Mouse (Mus musculus) embryo, embryonic 10.5 days (tissue): ENCODE data around the gene Rab5if.
"Not testable (repeated sequence)": the region's sequence is repeated elsewhere in the genome, so short reads cannot be mapped to it uniquely, and the experiment has no call there.

Experiments
- DNase-seq: peaks from one replicate; pipeline ENCODE4 v3.0.0-alpha.2; 2015; ENCODE audit warnings: low spot score

Gene Rab5if

DNA sequence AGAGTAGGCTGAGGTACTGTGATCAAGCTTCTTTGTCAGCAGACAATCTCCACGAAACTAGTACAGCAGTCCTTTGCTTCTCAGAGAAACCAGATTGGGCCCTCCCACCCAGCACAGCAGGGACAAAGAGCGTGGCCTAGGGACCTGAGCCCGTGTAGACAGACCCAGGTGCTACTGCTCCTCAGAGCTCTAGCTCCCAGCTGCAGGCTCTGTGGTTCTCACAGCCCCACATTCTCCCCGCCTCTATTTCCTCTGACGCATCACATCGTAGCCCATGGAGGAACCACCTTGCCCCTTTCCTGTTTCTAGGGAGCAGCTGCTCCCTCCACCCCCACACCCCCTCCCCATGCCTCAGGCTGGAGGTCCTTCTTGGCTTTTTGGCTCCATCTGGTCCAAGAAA is 24.1 kb downstream of the Rab5if start, which contains the start of gene Sla2:
Gene Sla2, minus strand, starts transcription at position 176 of the 400 bp plus-strand sequence.
- DNase-seq, result no peak

DNA sequence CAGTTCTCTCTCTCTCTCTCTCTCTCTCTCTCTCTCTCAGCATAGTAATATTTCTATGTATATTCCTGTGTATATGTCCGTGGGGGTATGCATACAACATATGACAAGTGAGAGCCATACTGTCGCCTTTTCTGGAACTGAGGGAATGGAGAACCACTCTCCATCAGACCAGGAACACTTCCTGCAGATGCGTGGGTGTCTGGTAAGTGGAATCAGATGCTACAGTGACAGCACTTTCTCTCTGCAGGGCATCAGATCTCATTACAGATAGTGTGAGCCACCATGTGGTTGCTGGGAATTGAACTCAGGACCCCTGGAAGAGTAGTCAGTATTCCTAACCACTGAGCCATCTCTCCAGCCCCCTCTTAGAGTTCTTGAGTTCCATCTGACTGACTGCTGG is 25.6 kb downstream of the Rab5if start:
- DNase-seq, result no peak

DNA sequence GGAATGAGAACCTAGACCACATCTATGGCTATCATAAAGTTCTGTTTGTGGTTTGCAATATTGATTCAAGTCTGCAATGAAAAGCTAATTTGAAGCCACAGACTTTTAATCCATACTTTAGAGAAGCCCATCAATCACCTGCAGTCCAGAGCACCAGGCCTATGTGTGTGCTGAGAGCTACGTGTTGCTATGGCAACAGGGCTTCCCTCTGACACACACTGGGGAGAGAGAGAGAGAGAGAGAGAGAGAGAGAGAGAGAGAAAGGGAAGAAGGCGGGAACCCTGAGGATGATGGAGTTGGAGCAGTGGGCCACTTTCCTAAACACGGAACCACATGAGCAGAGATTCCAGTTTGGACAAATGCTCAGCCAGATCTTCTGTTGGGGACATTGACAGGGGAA is 29.3 kb downstream of the Rab5if start:
- peak; percentile 63 for DNase-seq

DNA sequence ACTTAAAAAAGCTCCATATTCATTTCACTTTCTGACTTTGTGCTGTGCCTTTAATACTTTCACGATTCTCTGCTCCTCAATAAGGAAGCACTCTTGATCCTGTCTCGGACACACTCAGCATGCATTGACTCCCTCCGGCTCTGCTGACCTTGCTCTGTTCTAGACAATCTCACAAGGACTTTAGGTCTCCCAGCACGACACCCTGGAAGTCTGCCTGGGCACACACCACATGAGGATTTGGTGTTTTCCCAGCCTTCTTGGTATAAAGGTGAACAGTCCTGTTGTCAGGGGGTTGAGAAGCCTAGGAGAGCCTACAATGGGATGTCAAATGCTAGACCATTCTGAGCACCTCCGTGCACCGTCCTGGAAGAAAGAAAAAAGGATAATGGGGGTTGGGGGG is 29.9 kb downstream of the Rab5if start:
- DNase-seq, result no peak

DNA sequence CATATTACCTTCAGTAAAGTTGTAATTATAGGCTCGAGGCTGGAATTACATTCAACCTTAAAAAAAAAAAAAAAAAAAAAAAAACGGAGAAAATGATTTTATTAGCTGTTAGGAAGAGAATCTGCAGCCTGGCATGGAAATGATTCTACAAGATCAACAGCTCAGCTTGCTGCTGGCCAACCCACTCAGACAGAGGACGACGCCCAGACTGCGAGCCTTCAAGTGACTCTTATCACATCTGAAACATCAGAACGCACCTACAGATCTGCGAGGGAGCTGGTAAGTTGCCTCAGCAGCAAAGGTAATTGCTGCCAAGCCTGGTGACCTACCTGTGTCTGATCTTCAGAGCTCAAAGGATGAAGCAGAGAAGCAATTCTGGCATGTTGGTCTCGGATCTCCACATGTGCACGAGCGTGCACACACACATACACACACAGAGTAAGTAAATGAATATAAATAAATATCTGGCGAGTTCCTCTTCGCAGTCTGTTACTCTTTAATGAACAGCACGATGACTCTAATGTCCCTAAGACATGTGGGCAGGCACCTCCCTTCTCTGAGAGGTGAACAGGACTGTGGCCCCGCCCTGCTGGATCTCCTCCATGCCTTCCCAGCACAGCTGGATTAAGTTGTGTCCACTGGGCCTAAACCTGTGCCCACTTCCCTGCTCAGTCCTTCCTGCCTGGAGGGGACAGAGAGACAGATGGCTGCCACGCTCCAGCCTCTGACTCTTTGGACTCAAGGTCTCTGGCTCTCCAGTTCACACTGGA is 31.8 kb downstream of the Rab5if start:
- DNase-seq, result no peak

DNA sequence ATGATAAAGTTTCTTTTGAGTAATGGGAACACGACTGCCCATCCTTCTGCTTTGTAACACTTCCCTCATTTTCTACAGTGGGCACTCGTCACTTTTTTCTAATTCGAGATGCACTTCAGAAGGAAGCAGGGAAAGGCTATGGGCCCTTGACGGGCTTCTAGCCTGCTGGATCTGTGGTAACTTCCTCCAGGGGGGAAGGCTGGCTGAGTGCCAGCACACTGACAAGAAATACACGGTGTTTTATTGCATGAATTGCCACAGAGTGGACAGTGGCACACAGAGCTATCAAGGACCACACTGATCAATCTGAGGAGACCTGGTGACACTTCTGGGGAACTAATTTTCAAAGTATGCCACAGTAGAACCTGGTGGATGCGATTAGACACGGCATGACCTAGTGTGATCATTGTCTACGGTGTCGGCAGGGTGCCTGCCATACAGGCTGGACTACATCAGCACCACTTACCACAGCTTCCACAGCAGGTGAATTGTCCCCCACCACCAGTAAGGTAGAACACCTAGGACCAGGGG is 33.5 kb downstream of the Rab5if start:
- no peak for DNase-seq

DNA sequence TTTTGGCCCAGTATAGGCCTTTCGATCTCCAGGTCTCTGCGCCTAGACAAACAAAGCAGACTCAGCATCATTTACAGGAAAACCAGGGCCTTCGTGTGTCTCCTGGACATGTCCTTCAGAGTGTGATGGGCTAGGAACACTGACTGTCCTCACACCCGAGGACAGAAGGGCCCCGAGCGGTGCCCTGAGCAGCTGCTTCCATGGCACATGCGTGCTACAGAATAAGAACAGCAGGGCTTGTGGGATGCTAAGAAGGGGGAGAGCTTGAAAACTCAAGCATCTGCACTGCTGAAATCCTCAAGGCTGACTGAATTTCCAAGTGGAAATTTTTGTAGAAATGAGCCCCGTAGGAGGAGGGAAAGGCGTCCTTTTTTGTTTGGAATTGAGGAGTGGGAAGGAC is 34.1 kb downstream of the Rab5if start:
- DNase-seq, result no peak

DNA sequence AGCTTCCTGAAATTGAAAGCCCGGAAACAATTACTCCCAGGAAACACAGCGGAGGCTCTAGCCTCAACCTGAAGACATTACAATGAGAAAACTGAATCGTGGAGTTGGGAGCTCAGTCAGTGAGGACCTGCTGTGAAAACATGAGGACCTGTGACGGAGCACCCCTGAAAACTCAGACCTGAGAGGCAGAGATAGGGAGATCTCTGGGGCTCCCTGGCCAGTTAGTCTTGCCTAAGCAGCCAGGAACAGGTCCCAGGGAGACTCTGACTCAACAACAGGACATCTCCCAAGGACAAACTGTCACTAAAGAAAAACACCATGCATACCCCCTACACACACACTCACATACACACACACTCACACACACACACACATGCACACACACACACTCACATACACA is 35.4 kb downstream of the Rab5if start:
- DNase-seq, result no peak

DNA sequence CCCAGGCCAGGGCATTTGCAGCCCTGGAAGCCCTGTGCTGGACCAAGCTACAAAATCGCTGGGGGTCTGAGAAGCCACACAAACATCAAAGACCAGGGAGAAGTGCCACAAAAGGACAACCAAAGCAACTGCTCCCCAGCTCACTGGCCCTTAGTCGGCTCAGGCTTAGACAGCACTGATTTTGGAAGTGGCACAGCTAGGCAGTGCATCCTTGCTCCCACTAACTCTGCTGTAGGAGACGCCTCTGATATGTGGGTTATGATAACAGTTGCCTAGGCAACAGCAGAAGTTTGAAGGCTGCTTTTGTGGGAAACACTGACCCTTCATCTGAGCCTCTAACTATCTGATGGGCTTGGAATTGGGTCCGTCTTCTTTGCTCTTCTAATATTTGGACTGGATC is 36.3 kb downstream of the Rab5if start:
- no peak for DNase-seq

DNA sequence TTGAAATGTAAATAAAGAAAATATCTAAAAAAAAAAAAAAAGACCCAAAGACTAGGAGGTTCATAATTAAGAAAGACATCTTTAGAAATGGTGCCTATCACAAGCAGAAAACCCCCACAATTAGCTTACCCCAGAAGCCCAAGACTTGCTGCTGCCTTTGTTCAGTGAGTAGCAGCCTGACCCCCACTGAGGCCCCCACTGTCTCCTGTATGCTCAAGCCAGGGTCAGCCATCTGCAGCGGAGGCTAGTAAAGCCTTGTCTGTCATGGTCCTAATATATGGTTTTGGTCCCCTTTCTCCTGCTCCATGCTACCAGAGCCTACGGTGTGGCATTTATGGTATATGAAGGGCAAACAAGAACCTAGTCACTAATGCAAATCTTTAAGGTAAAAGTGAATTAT is 38.4 kb downstream of the Rab5if start:
- no peak for DNase-seq

DNA sequence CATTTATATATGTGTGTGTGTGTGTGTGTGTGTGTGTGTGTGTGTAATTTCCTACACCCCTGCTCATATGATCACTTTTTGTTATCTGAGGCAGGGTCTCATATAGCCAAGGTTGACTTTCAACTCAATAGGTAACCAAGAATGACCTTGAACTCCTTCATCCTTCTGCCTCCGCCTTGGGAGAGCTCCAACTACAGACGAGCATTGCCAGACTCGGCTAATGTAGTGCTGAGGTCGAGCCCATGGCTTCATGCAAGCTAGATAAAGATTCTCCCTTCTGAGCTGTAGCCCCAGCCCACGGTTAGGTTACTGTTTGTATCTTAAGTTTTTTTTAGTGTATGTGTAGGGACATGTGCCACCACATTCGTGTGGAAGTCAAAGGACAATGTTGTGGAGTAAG is 39.0 kb downstream of the Rab5if start:
- DNase-seq, result no peak

DNA sequence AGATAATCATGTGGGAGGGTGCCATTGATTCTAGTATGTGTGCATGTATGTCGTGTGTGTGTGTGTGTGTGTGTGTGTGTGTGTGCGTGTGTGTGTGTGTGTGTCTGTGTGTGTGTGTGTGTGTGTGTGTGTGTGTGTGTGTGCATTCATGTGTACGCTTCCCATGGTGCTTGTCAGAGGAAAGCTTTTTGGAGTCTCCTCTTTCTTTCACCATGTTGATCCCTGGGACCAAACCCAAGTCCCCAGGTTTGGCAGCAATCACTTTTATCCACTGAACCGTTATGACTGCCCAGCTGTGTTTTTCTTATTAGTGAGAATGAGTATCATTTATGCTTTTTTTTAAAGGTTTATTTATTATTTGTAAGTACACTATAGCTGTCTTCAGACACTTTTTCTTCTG is 39.5 kb downstream of the Rab5if start:
- not testable (repeated sequence) for DNase-seq

DNA sequence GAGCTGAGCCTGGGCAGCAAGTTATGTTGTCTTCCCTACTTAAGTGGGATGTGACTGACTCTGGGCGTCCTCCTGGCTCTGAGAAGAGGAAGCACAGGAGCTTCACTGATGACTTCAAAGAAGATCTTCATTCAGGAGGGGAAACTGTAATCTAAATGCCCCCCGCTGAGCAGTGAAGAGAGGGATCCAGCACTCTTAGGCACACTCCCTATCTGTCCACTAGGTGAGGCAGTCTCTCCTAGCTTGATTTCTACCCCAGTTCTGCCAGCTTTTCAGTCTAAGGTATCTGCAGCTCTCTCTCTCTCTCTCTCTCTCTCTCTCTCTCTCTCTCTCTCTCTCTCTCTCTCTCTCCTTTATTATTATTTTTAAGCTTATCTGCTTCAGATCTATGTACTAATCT is 40.4 kb downstream of the Rab5if start:
- DNase-seq, result no peak

DNA sequence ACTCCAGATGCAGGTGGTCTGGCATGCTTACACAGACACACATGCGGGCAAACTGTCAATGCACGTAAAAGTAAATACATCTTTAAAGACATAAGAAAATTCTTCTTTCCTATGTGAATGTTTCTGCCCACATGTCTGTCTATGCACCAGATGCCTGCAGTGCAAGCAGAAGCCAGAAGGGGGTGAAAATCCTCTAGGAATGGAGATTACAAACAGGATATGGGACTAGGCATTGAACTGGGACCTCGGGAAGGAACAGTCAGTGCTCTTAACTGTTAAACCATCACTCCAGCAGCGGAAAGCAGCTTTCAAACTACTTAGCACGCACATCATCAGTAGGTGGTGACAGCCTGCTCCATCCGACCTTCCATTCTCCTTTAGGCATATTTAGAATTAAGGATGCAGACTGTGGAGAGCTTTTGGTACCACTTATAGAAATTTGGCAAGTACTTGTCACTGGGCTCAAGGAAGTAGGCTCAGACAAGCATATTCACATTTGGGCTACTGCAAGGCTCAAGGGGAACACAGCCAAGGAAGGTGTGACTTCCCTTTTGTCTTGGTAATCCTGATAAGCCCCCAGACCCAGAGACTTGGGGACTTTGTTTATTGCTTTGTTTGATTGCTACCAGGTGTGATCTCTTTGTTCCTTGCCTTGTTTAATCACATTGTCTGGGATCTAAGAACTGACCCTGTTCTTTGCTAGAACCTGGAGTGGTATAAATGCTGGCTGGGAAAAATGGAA is 42.2 kb downstream of the Rab5if start:
- peak; percentile 79 for DNase-seq

DNA sequence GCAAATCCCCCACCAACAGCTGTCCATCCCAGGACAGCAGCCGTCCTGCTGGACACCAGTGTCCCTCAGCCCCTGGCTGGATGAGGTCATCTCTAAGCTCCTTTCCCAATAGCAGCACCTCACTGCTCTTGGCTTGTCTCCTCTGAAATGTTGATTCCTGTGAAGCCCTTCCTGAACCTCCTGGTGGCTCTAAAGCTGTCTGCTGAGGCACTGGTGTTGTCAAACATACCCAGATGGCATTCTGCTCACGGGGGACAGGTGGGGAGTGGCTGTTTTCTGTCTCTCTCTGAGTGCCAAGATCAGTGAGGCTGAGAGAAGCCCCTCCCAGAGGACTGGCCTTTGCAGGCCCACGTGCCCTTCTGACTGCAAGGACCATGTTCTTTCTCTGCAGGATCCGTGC is 43.0 kb downstream of the Rab5if start:
- DNase-seq, result not testable (repeated sequence)

DNA sequence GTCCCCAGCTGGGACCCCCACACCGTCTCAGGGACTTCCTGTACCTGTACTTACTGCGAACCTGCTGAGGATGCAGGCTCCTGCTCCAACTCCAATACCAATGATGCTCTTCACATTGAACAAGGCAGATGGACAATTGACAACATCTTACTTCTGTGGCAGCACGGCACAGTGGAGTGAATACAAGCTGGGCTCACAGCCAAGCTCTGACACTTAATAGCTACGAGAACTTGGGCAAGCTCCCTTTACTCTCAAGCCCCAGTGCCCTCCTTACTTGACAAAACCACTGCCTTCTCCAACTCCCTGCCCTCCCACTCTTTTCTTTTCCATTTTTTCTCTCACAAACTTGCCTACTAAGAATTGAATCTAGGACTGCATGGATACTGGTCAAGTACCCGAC is 50.3 kb downstream of the Rab5if start:
- no peak for DNase-seq

DNA sequence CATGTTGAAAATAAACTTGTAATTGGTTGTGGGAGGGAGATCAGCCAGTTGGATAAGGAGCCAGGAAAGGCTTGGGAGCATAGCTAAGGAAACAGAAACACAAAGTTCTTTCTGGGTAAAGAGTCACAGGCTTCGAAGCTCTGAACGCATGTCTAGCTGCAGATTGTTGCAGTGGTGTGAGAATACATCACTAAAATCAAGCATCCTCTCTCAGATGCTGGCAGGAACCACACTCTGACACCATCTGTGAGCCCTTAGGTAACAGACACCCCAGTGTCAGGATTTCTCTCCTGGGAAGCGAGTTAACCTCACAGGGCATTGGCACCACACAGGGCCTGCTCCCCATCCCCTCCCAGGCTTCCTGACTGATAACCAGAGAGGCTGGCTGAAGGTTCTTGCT is 52.6 kb downstream of the Rab5if start:
- no peak for DNase-seq

DNA sequence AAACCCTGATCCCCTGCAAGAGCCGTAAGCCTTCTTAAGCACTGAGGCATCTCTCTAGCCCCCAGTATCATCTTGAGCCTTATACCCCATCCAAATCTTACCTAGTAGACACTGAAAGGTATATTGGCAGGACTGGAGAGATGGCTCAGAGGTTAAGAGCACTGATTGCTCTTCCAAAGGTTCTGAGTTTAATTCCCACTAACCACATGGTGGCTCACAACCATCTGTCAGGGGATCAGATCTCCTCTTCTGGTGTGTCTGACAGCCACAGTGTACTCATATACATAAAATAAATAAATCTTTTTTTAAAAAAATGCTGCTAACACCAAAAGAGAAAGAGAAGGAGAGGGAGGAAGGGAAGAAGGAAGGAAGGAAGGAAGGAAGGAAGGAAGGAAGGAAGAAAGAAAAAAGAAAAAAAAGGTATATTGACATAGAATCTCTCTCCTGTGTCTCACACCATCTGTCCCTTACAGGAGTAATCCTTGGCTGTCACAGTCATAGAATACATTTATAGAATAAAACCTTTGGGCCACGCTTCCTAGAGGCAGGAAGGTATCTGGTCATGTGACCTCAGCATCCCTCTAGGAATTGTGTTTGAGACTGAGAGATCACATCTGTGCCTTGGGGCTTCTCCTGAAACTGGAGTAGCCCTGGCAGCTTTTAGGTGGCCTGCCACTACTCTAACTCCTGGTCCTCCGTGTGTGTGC is 53.6 kb downstream of the Rab5if start:
- DNase-seq, result no peak

DNA sequence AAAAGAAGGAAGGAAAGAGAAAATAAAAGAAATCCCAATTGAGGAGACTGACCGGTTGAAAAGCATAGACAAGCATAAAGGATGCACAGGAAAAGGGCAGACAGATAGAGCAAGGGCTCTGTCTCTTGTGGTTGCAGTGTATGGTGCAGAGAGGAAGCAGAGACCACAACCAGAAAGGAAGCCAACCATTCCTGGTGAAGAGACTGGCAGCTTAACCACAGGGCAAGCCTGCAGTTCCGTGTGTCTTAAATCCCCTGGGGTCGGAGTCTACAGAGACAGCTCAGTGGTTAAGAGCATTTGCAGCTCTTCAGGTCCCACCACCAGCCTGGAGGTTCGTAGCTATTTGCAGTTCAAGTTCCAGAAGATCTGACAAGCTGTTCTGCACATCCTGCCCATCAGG is 55.6 kb downstream of the Rab5if start:
- no peak for DNase-seq

DNA sequence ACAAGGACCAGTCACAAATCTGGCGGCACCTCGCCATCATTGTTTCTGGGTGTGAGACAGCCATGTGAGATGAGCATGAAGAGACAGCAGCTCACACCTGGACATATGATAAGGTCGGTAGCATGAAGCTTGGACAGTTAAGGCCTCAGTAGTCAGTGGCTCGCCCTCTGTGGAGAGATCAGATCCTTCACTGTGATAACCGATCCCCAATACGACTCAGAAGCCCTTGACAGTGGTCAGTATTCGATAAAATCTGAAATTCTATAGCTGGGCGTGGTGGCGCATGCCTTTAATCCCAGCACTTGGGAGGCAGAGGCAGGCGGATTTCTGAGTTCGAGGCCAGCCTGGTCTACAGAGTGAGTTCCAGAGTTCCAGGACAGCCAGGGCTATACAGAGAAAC is 56.3 kb downstream of the Rab5if start:
- not testable (repeated sequence) for DNase-seq

DNA sequence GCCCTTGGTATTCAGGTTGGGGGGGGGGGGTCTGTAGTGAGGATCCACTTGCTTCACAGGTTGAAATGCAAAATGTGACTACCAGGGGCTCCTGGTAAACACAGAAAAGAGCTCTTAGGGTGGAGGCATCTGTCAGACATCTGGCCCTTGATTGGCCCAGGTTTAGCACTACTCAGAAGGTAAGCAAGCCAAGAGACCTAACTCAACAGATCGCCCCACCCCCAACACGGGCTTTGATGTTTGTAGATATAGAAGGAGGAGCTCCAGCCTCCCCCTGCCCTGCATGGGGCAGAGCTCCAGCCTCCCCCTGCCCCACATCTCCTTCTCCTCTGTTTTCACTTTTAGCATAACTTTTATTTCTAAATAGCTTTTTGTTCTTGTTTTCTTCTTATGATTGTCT is 56.9 kb downstream of the Rab5if start:
- DNase-seq, result no peak

DNA sequence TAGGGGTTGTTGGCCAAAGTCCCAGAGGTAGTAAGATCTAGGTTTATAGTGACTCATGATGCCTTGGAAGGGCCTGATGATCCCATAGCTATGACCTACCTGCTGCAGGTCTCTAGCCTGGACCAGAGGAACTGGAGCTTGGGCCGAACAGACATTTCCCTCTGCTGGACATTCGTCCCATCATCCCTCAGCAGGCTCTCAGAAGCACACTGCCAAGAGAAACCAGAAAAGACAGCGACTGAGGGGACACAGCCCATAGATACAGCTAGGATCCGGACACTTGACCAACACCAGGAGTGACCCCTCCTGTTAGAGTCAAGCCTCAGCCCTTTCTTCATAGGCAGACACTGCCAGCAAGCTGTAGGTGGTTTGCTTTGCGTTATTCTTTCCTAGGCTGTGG is 60.1 kb downstream of the Rab5if start:
- DNase-seq, result no peak
